Mouse (Mus musculus) embryonic facial prominence, embryonic 12.5 days (tissue): ENCODE measurements around the gene Col3a1. TPM values are rescaled to one million over a fixed set of nuclear protein-coding genes. Genes with fewer than 3 reads are reported as not detected.

Experiments used
- ATAC-seq: fragments of 200-750 bp; cut with Nextera tagmentation; 2 replicates; pipeline ENCODE4 v1.8.0; 2017; ENCODE audit not compliant: insufficient number of reproducible peaks, insufficient read depth, low FRiP score, low TSS enrichment
- H3K27ac ChIP-seq: fragments of 300-500 bp; sonication (generic); 2 replicates; pipeline ENCODE4 v1.5.1; 2016; ENCODE audit warnings: mild to moderate bottlenecking
- H3K27me3 ChIP-seq: fragments of 300-500 bp; sonication (generic); 2 replicates; pipeline ENCODE4 v1.6.1; 2016; ENCODE audit warnings: mild to moderate bottlenecking, moderate library complexity
- H3K36me3 ChIP-seq: fragments of 300-500 bp; sonication (generic); 2 replicates; pipeline ENCODE4 v1.6.1; 2016; ENCODE audit warnings: mild to moderate bottlenecking
- H3K4me1 ChIP-seq: fragments of 300-500 bp; sonication (generic); 2 replicates; pipeline ENCODE4 v1.6.1; 2016
- H3K4me2 ChIP-seq: fragments of 300-500 bp; sonication (generic); replicated peaks from 2 replicates; pipeline ENCODE4 v1.6.1; 2016; ENCODE audit warnings: mild to moderate bottlenecking, moderate library complexity
- H3K4me3 ChIP-seq: fragments of 300-500 bp; sonication (generic); 2 replicates; pipeline ENCODE4 v1.5.1; 2016; ENCODE audit warnings: mild to moderate bottlenecking
- H3K9ac ChIP-seq: fragments of 300-500 bp; sonication (generic); 2 replicates; pipeline ENCODE4 v1.6.1; 2016; ENCODE audit warnings: mild to moderate bottlenecking, moderate library complexity
- H3K9me3 ChIP-seq: fragments of 300-500 bp; sonication (generic); 2 replicates; pipeline ENCODE4 v1.6.1; 2016; ENCODE audit warnings: mild to moderate bottlenecking, moderate library complexity
- WGBS: fragments of 180-500 bp; shearing (Covaris S2); methylation state at CpG from one replicate; pipeline ENCODE4 v1.1.7; 2016; 5-methylcytosine and 5-hydroxymethylcytosine counted together
- polyA plus RNA-seq: library from polyadenylated mRNA; unstranded; fragments of >200 nt; fragmentation: Nextera tagmentation; extraction: Ambion mirVana; gene quantifications from 2 replicates; pipeline ENCODE4 v1.2.1, GENCODE M21; 2016

Col3a1 gene
- polyA plus RNA-seq, 1 experiment from 2014 or later, result 1,192 TPM

GRCm38 (mm10) chr1:45315767-45316528 lies 4.6 kb downstream of the Col3a1 start:
- WGBS, result 11% methylated on average over 7 of the region's 7 CpGs
- 0 out of 2 replicates have a peak overlapping the region, but pooled peaks have one; percentile 1 for H3K4me3 ChIP-seq

GRCm38 (mm10) chr1:45318241-45318640 lies 6.9 kb downstream of the Col3a1 start:
- no peak for ATAC-seq
- H3K36me3 ChIP-seq, result 0 out of 2 replicates have a peak, but pooled peaks cover 3% of the 10 kb centered on the region
- no peaks in the 10 kb centered on the region for H3K9me3 ChIP-seq
- no peaks in the 10 kb centered on the region for H3K27me3 ChIP-seq
- H3K4me2 ChIP-seq, result no peak overlapping the region
- H3K9ac ChIP-seq, result no peak overlapping the region
- 83% methylated on average over 1 of the region's 1 CpGs for WGBS
- no peak overlapping the region for H3K27ac ChIP-seq
- H3K4me1 ChIP-seq, result peaks cover 10% of the 10 kb centered on the region
- no peak overlapping the region for H3K4me3 ChIP-seq

More at GRCm38 (mm10) chr1:45315767-45316528, 4.6 kb downstream of the Col3a1 start:
- Histone ChIP-seq H3K27ac (peak overlapping the region; percentile 69), H3K4me2 (peak overlapping the region; percentile 34), H3K4me1 (peaks cover 10% of the 10 kb centered on the region), H3K9me3 (no peaks in the 10 kb centered on the region), H3K36me3 (no peaks in the 10 kb centered on the region), H3K27me3 (no peaks in the 10 kb centered on the region), H3K9ac (no peak overlapping the region)
- ATAC-seq, result no peak

GRCm38 (mm10) chr1:45320861-45321260 lies 9.5 kb downstream of the Col3a1 start:
- peaks cover 5% of the 10 kb centered on the region for H3K4me1 ChIP-seq
- no peak overlapping the region for H3K9ac ChIP-seq
- no peak overlapping the region for H3K27ac ChIP-seq
- no peak overlapping the region for H3K4me3 ChIP-seq
- no peak for ATAC-seq
- no peaks in the 10 kb centered on the region for H3K9me3 ChIP-seq
- H3K4me2 ChIP-seq, result no peak overlapping the region
- no peaks in the 10 kb centered on the region for H3K27me3 ChIP-seq
- H3K36me3 ChIP-seq, result peaks cover 11% of the 10 kb centered on the region

GRCm38 (mm10) chr1:45329149-45329548 lies 17.8 kb downstream of the Col3a1 start:
- H3K9me3 ChIP-seq, result no peaks in the 10 kb centered on the region
- H3K4me1 ChIP-seq, result no peaks in the 10 kb centered on the region
- ATAC-seq, result no peak
- WGBS, result 91% methylated on average over 1 of the region's 1 CpGs
- H3K36me3 ChIP-seq, result peaks cover 42% of the 10 kb centered on the region
- no peak overlapping the region for H3K9ac ChIP-seq
- H3K4me2 ChIP-seq, result no peak overlapping the region
- no peak overlapping the region for H3K27ac ChIP-seq
- H3K4me3 ChIP-seq, result no peak overlapping the region
- no peaks in the 10 kb centered on the region for H3K27me3 ChIP-seq

- no peak overlapping the region for H3K27ac ChIP-seq
- no peaks in the 10 kb centered on the region for H3K9me3 ChIP-seq
- H3K36me3 ChIP-seq, result no peaks in the 10 kb centered on the region
- no peak overlapping the region for H3K9ac ChIP-seq
- no peak for ATAC-seq
- H3K4me3 ChIP-seq, result no peak overlapping the region
- no peak overlapping the region for H3K4me2 ChIP-seq
- WGBS, result 59% methylated on average over 4 of the region's 4 CpGs
- H3K27me3 ChIP-seq, result no peaks in the 10 kb centered on the region
- H3K4me1 ChIP-seq, result no peaks in the 10 kb centered on the region
Measured at GRCm38 (mm10) chr1:45355944-45356343, 44.6 kb downstream of the Col3a1 start.

GRCm38 (mm10) chr1:45358020-45358419 lies 46.7 kb downstream of the Col3a1 start:
- no peaks in the 10 kb centered on the region for H3K9me3 ChIP-seq
- H3K4me2 ChIP-seq, result no peak overlapping the region
- no peak overlapping the region for H3K4me3 ChIP-seq
- H3K4me1 ChIP-seq, result no peaks in the 10 kb centered on the region
- no peak overlapping the region for H3K9ac ChIP-seq
- WGBS, result 68% methylated on average over 1 of the region's 1 CpGs
- ATAC-seq, result no peak
- no peak overlapping the region for H3K27ac ChIP-seq
- no peaks in the 10 kb centered on the region for H3K27me3 ChIP-seq
- no peaks in the 10 kb centered on the region for H3K36me3 ChIP-seq

- H3K27ac ChIP-seq, result no peak overlapping the region
- no peak overlapping the region for H3K4me2 ChIP-seq
- H3K36me3 ChIP-seq, result no peaks in the 10 kb centered on the region
- H3K9ac ChIP-seq, result no peak overlapping the region
- no peaks in the 10 kb centered on the region for H3K9me3 ChIP-seq
- H3K4me1 ChIP-seq, result no peaks in the 10 kb centered on the region
- no peak overlapping the region for H3K4me3 ChIP-seq
- ATAC-seq, result no peak
- 79% methylated on average over 2 of the region's 2 CpGs for WGBS
- H3K27me3 ChIP-seq, result no peaks in the 10 kb centered on the region
Measured at GRCm38 (mm10) chr1:45359147-45359546, 47.8 kb downstream of the Col3a1 start.

- H3K4me1 ChIP-seq, result no peaks in the 10 kb centered on the region
- H3K27ac ChIP-seq, result no peak overlapping the region
- H3K36me3 ChIP-seq, result no peaks in the 10 kb centered on the region
- no peaks in the 10 kb centered on the region for H3K27me3 ChIP-seq
- no peak overlapping the region for H3K9ac ChIP-seq
- no peak overlapping the region for H3K4me2 ChIP-seq
- no peak for ATAC-seq
- 83% methylated on average over 2 of the region's 2 CpGs for WGBS
- H3K4me3 ChIP-seq, result no peak overlapping the region
- no peaks in the 10 kb centered on the region for H3K9me3 ChIP-seq
Measured at GRCm38 (mm10) chr1:45359673-45360072, 48.3 kb downstream of the Col3a1 start.

- no peak overlapping the region for H3K4me2 ChIP-seq
- H3K36me3 ChIP-seq, result peaks cover 11% of the 10 kb centered on the region
- H3K4me3 ChIP-seq, result no peak overlapping the region
- ATAC-seq, result no peak
- no peak overlapping the region for H3K9ac ChIP-seq
- H3K4me1 ChIP-seq, result no peaks in the 10 kb centered on the region
- no peaks in the 10 kb centered on the region for H3K27me3 ChIP-seq
- WGBS, result 93% methylated on average over 2 of the region's 2 CpGs
- H3K27ac ChIP-seq, result no peak overlapping the region
- no peaks in the 10 kb centered on the region for H3K9me3 ChIP-seq
Measured at GRCm38 (mm10) chr1:45363274-45363673, 51.9 kb downstream of the Col3a1 start.

- 0 out of 2 replicates have a peak, but pooled peaks cover 4% of the 10 kb centered on the region for H3K9me3 ChIP-seq
- no peak overlapping the region for H3K27ac ChIP-seq
- no peaks in the 10 kb centered on the region for H3K27me3 ChIP-seq
- WGBS, result 68% methylated on average over 1 of the region's 1 CpGs
- H3K4me2 ChIP-seq, result no peak overlapping the region
- H3K4me3 ChIP-seq, result no peak overlapping the region
- no peaks in the 10 kb centered on the region for H3K4me1 ChIP-seq
- no peak overlapping the region for H3K9ac ChIP-seq
- no peak for ATAC-seq
- peaks cover 14% of the 10 kb centered on the region for H3K36me3 ChIP-seq
Measured at GRCm38 (mm10) chr1:45365427-45365826, 54.1 kb downstream of the Col3a1 start.

- no peak for ATAC-seq
- Histone ChIP-seq H3K4me2 (no peak overlapping the region), H3K9ac (no peak overlapping the region), H3K27me3 (no peaks in the 10 kb centered on the region), H3K4me3 (no peak overlapping the region), H3K9me3 (no peaks in the 10 kb centered on the region), H3K36me3 (peaks cover 23% of the 10 kb centered on the region), H3K27ac (no peak overlapping the region), H3K4me1 (no peaks in the 10 kb centered on the region)
- WGBS, result 68% methylated on average over 7 of the region's 7 CpGs
Measured at GRCm38 (mm10) chr1:45379992-45380690, 68.8 kb downstream of the Col3a1 start.

- Histone ChIP-seq H3K4me2 (no peak overlapping the region), H3K9ac (no peak overlapping the region), H3K9me3 (no peaks in the 10 kb centered on the region), H3K4me3 (no peak overlapping the region), H3K4me1 (no peaks in the 10 kb centered on the region), H3K27ac (no peak overlapping the region), H3K36me3 (peaks cover 13% of the 10 kb centered on the region), H3K27me3 (no peaks in the 10 kb centered on the region)
- ATAC-seq, result no peak
- 88% methylated on average over 2 of the region's 2 CpGs for WGBS
Measured at GRCm38 (mm10) chr1:45381866-45382265, 70.5 kb downstream of the Col3a1 start.
